Mouse (Mus musculus) spleen, postnatal 36 days (tissue): Measurements from ENCODE around the gene Grpr.

Experiments
- DNase-seq, 2 experiments: peaks; one replicate each; pipeline ENCODE4 v3.0.0; 2022; ENCODE audit warnings: low spot score in 2 of 2, mixed read lengths in 1 of 2

The Grpr gene

DNA sequence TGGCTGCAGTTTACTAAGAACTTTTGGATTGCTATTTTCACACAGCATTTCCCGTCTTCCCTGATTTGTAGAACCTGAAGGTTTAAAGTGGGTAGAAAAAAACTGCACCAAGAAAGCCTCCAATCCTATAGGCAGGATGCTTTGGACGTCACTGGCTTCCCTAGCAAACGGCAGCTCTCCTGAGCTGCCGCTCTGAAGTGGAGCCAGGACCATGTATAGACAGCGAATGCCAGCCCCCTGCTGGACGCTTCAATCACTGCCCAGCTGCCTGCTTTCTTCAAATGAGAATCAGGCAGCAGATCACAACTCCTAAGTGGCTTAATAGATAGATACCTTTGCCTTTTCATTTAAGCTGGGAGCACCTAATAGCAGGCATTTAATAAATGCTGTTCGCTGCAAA is at the start of gene Grpr:
Gene Grpr (minus strand): TSS at position 12 of the 400 bp plus-strand sequence.
- no peak for DNase-seq

DNA sequence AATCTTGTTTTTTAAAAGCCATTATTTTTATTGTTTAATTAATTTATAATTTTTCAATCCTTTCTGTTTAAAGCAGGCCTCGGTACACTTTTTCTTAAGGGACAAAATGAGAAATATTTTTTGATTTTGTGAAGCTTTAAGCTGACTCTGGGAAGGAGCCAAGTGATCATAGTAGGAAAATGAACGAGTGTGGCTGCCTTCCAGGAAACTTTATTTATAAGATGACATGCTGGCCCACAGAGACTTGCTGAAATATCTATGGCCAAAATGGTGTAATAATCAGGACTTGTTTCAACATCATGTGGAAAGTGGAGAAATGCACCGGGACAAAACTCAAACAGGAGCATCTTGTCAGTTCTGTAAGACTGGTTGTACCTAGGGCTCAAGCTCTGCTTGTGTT is 11.0 kb upstream of the Grpr start:
- no peak for DNase-seq

DNA sequence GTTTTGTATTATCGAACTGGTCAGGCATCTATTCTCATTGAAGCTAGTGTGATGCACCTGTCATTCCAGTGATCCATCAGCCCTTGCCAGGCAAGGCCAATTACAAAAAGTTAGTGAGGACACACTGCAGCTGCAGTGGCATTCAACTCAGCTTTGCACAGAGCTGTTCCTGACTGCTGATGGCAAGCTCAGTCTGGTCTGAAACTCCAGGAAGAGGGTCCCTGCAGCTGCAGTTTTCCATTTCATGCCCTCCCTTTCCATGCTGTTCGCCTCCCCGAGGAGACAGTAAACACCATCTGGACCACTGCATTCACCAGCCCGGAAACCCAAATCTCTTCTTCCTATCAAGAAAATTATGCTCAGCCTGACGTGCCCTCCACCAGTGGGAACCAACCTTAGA is 2.4 kb downstream of the Grpr start:
- DNase-seq = no peak

DNA sequence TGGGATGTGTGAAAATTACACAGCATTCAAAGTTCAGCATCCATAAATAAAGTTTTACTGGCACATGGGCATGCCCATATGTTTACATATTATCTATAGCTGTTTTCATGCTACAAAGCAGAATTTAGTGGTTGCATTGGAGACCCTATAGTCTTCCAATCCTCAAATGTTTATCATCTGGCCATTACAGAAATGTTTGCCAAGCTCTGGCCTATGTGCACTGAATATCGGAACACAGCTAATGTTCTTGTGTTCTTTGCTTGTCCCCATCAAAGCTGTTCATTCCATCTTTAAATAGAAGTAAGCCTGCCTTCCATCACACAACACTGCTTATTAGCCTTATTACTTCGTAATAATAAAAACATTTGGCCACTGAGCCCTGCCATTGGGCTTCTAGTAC is 16.6 kb downstream of the Grpr start:
- DNase-seq = no peak

DNA sequence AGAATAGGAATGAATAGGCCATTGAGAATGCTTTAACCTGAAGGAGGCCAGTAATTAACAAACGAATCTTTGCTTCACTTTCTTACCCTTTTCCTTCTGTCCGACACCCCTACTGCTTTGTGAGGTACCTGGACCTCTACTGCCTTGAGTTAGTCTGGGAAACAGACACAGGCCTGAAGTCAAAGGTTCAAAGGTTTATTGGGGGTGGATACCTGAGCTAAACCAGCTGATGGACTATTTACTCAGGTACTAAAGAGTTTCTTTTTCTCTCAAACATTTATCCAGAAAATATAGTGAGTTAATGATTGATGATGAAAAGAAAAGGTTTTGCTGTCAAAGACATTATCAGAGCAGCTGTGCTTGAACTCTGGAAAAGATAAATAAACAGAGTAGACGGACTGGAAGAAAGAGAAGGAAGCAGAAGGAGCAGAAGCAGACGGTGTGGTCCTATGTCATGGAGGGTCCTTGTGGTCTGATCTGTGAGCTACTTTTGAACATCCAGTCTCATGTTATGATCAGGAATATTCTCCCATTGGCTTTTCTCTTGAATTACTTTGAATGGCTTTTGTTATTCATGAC is 30.4 kb downstream of the Grpr start:
- no peak for DNase-seq

DNA sequence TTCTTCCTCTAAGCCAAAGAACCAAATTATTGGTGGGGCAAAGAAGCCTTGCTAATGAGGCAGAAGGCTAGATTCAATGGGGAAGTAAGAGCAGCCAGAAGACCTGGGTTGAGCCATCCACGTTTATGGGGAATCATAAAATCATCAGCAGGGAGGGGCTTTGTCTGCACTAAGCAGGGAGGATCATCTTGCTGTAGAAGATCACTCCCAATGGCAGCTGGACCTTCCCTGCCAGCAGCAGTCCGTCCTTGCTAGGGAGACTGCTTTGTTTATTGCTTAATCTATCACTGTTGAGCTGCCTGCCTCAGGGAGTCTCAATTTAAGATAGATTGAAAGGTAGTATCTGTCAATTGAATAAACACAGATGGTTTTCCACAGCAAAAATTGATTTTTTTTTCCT is 37.7 kb downstream of the Grpr start:
- no peak for DNase-seq

DNA sequence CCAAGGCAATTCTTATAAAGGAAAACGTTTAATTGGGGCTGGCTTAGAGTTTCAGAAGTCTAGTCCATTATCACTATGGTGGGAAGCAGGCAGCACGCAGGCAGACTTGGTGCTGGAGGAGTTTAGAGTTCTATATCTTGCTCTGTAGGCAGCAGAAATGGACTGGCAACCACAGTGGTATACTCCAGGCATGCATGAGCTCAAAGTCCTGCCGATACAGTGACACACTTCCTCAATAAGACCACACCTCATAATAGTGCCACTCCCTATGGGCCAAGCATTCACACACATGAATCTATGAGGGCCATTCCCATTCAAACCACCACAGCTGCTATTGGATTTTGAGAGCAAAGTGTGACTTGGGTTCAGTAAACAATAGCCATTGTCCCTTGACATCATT is 47.4 kb downstream of the Grpr start:
- DNase-seq = no peak
